Mouse (Mus musculus) cerebellum, adult 2 months (tissue): ENCODE measurements around the gene Il1r1.

Source experiments
- CTCF ChIP-seq: fragments of 200-500 bp; IDR thresholded peaks from 2 replicates; pipeline ENCODE4 v1.5.1; 2011; ENCODE audit warnings: low read depth, mild to moderate bottlenecking, control low read depth, low read length, moderate library complexity, borderline replicate concordance; ENCODE audit not compliant: insufficient read depth
- POLR2A ChIP-seq: fragments of 200-500 bp; IDR thresholded peaks from 2 replicates; pipeline ENCODE4 v1.6.1; 2011; ENCODE audit warnings: low read length, control low read depth, borderline replicate concordance; ENCODE audit not compliant: insufficient read depth

DNA sequence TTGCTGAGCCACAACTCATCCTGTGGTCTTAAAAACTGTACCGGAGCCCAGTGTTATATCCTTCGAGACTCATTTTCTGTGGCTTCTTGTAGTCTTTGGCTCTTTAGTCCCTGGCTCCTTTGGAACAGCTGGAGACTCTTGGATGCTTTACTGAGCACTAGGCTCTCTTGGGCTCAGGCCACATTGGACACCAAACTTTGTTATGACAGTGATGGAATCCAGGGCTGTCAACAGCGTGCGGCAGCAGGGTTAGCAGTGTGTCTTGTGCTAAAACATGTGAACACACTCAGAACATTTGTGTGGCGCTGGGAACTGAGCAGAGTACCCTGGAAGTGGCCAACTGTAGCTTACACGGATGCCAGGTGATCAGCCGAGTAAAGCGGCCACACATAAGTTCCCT lies 38.8 kb downstream of the Il1r1 start:
- no peak for TF ChIP-seq CTCF
- TF ChIP-seq POLR2A: no peak
